Mouse (Mus musculus) hindbrain, embryonic 13.5 days (tissue): Measurements from ENCODE around the gene Itgbl1. TPM values are rescaled to one million over a fixed set of nuclear protein-coding genes. Genes with fewer than 3 reads are reported as not detected.

Experiments
- ATAC-seq: fragments of 200-750 bp; cut with Nextera tagmentation; 2 replicates; pipeline ENCODE4 v1.8.0; 2017; ENCODE audit warnings: moderate TSS enrichment; ENCODE audit not compliant: low FRiP score
- H3K27ac ChIP-seq: fragments of 300-500 bp; sonication (generic); 2 replicates; pipeline ENCODE4 v1.5.1; 2015; ENCODE audit warnings: inconsistent platforms, mild to moderate bottlenecking, moderate library complexity
- H3K27me3 ChIP-seq: fragments of 300-500 bp; sonication (generic); 2 replicates; pipeline ENCODE4 v1.6.1; 2015; ENCODE audit warnings: mild to moderate bottlenecking, inconsistent platforms
- H3K36me3 ChIP-seq: fragments of 300-500 bp; sonication (generic); 2 replicates; pipeline ENCODE4 v1.6.1; 2015; ENCODE audit warnings: mild to moderate bottlenecking, inconsistent platforms
- H3K4me1 ChIP-seq: fragments of 300-500 bp; sonication (generic); replicated peaks from 2 replicates; pipeline ENCODE4 v1.6.1; 2015; ENCODE audit warnings: inconsistent platforms
- H3K4me2 ChIP-seq: fragments of 300-500 bp; sonication (generic); 2 replicates; pipeline ENCODE4 v1.6.1; 2015; ENCODE audit warnings: inconsistent platforms, mild to moderate bottlenecking, moderate library complexity
- H3K4me3 ChIP-seq: fragments of 300-500 bp; sonication (generic); 2 replicates; pipeline ENCODE4 v1.5.1; 2015; ENCODE audit warnings: mild to moderate bottlenecking, inconsistent platforms
- H3K9ac ChIP-seq: fragments of 300-500 bp; sonication (generic); 2 replicates; pipeline ENCODE4 v1.6.1; 2015; ENCODE audit warnings: mild to moderate bottlenecking, inconsistent platforms
- H3K9me3 ChIP-seq: fragments of 300-500 bp; sonication (generic); 2 replicates; pipeline ENCODE4 v1.6.1; 2016; ENCODE audit warnings: inconsistent platforms
- whole genome bisulfite sequencing: fragments of 180-500 bp; shearing (Covaris S2); methylation state at CpG from one replicate; pipeline ENCODE4 v1.1.7; 2015; 5-methylcytosine and 5-hydroxymethylcytosine counted together
- polyA plus RNA-seq: library from polyadenylated mRNA; unstranded; fragments of >200 nt; fragmentation: Nextera tagmentation; extraction: Ambion mirVana; gene quantifications from 2 replicates; pipeline ENCODE4 v1.2.1, GENCODE M21; 2015

Gene Itgbl1
- polyA plus RNA-seq, 1 experiment from 2014 or later = 2.1 TPM

DNA sequence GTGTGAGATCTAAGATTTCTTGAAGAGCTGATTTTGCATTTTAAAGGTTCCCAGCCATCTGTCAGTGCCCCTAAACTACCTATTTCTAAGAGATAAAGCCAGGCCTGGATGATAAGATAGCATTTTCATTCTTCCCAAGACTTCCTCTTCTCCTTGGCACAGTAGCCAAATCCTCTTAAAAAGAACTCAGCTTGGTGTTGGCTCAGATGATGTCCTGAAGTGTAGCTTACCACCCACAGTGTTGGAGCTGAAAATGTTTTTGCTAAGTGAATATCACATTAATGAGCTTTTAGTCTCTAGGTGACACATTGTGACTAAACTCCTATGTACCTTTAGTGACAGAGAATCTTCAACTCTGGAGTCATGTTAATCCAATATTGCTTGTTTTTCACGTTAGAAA lies 99.8 kb downstream of the Itgbl1 start:
- ATAC-seq = no peak
- Histone ChIP-seq H3K9ac (no peak overlapping the region), H3K27ac (no peak overlapping the region), H3K9me3 (no peaks in the 10 kb centered on the region), H3K4me3 (no peak overlapping the region), H3K27me3 (no peaks in the 10 kb centered on the region), H3K4me2 (no peak overlapping the region), H3K4me1 (no peaks in the 10 kb centered on the region), H3K36me3 (no peaks in the 10 kb centered on the region)
- 63% methylated on average over 1 of the region's 1 CpGs for WGBS

DNA sequence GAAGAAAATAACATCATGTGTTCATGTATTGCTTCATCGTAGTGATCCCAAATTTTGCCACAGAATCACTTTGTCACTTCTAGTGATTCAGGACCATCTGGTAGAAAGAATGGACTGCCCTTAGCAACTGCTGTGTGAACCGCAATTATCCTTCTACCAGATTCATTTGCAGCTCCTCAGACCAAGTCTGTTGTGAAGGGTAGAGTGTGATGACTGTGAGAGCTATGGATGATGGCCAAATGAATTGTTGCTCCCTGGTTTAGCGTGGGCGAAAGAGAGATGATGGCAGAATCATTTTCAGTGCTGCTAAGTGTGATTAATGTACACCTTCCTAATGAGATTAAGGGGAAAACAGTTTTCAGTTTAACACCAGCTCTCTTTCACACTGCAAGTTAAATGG lies 100.3 kb downstream of the Itgbl1 start:
- no peak overlapping the region for H3K4me2 ChIP-seq
- H3K4me3 ChIP-seq = no peak overlapping the region
- H3K27me3 ChIP-seq = no peaks in the 10 kb centered on the region
- H3K9me3 ChIP-seq = no peaks in the 10 kb centered on the region
- no peak overlapping the region for H3K27ac ChIP-seq
- no peak for ATAC-seq
- no peak overlapping the region for H3K9ac ChIP-seq
- H3K36me3 ChIP-seq = no peaks in the 10 kb centered on the region
- 79% methylated on average over 4 of the region's 4 CpGs for WGBS
- H3K4me1 ChIP-seq = no peaks in the 10 kb centered on the region

DNA sequence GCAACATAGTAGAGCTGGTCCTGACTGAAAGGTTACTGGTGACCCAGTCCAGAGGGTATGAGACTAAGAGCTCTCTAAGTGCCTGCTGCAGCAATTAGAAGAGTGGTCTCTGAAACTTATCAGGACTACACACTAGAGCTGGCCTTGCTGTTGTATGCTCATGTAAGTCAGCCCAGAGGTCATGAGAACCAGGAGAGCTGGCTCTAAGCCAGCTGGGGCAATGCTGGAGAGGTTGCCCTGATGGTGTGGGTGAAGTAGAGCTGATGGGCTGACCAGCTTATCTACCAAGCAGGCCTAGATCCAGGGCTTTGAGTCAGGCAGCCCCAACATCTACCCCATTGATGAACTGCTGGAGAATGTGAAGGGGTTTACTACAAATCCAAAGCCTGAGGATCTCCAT lies 142.0 kb downstream of the Itgbl1 start:
- Histone ChIP-seq H3K4me1 (no peaks in the 10 kb centered on the region), H3K9me3 (no peaks in the 10 kb centered on the region), H3K27ac (no peak overlapping the region), H3K4me3 (no peak overlapping the region), H3K9ac (no peak overlapping the region), H3K27me3 (no peaks in the 10 kb centered on the region), H3K4me2 (no peak overlapping the region), H3K36me3 (no peaks in the 10 kb centered on the region)
- ATAC-seq = no peak

- Histone ChIP-seq H3K27ac (no peak overlapping the region), H3K4me3 (no peak overlapping the region), H3K4me1 (no peaks in the 10 kb centered on the region), H3K36me3 (no peaks in the 10 kb centered on the region), H3K27me3 (no peaks in the 10 kb centered on the region), H3K4me2 (no peak overlapping the region), H3K9me3 (no peaks in the 10 kb centered on the region), H3K9ac (no peak overlapping the region)
- ATAC-seq = no peak
- 85% methylated on average over 5 of the region's 5 CpGs for WGBS
Measured at GRCm38 (mm10) chr14:123837662-123838061, 177.9 kb downstream of the Itgbl1 start.

DNA sequence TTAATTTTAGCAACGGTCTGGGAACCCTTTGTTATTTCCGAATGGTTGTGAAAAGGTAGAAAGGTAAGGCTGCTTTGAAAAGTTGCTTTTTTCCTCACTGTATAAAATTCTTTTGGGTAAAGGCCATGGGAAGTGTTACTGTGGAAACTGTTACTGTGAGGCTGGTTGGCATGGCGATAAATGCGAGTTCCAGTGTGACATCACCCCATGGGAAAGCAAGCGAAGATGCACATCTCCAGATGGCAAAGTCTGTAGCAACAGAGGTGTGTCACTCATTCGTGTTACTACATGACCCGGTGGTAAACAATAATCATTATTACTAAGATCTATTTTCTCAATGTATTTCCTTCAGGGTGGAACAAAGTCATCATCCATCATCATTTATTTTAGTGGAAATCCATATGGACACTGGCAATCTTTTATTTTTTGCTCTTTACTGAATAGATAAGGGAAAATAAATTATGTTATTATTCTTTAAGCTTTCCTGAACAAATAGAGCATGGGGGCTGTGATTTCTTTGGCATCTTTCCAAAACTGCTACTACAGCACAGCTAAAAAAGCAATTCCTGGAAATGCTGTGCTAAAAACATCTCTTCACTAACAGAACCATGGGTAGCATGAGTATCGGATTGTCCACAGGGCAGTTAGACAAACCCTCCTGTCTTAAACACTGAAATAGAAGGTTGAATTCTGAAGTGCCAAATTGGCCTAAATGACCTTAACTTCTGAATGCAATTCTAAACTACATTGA lies 184.1 kb downstream of the Itgbl1 start:
- Histone ChIP-seq H3K36me3 (no peaks in the 10 kb centered on the region), H3K4me1 (no peaks in the 10 kb centered on the region), H3K4me3 (no peak overlapping the region), H3K9ac (no peak overlapping the region), H3K27ac (no peak overlapping the region), H3K27me3 (no peaks in the 10 kb centered on the region), H3K9me3 (no peaks in the 10 kb centered on the region), H3K4me2 (no peak overlapping the region)
- WGBS = 47% methylated on average over 8 of the region's 8 CpGs
- ATAC-seq = peak; percentile 88

GRCm38 (mm10) chr14:123864531-123864930 lies 204.8 kb downstream of the Itgbl1 start:
- no peak for ATAC-seq
- Histone ChIP-seq H3K36me3 (no peaks in the 10 kb centered on the region), H3K4me1 (peaks cover 2% of the 10 kb centered on the region; the same call in 1 of the 2 replicates), H3K9ac (no peak overlapping the region), H3K4me3 (no peak overlapping the region), H3K27ac (no peak overlapping the region), H3K27me3 (no peaks in the 10 kb centered on the region), H3K9me3 (no peaks in the 10 kb centered on the region), H3K4me2 (no peak overlapping the region)
- 78% methylated on average over 1 of the region's 1 CpGs for WGBS

DNA sequence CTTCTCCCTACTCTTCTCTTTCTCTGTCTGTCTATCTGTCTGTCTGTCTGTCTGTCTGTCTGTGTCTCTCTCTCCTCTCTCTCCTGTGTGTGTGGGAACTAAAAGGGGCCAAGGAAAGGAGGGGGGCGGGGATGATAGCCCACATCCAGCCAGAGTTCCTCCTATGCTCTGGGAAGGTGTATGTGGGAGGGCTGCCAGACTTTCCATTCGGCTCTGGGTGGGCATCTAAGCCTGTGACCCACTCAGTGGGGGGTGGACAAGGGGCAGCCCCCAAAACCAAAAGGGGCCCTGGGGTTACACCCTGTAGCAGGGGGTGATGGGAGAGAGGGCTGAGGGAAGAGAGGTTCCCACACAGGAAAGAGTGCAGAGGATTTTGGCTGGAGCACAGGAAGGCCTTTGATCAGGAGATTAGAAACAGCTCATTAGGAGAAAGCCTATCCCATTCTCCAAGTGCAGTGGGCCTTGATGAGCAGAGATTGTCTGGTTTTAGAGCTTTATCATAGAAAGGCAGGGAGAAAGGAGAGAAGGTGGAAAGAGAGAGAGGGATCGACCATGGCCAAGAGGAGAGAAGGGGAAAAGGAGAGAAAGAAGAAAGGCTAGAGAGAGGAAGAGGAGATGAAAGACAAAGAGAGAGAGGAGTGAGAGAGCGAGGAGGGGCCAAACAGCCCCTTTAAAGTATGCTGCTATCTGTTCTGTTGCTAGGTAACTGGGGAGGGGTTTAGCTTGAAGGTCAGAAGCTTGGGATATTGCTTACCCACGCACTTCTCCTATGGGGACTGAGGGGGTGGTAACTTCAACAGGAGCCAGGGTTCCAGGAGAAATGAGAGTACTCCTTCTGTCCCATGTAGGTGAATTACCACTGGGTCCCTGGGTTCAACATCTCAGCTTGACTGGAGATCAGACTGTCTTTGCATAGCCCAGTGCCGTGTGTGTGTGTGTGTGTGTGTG lies 206.3 kb downstream of the Itgbl1 start:
- peaks cover 2% of the 10 kb centered on the region; the same call in 1 of the 2 replicates for H3K4me1 ChIP-seq
- H3K36me3 ChIP-seq = no peaks in the 10 kb centered on the region
- H3K4me3 ChIP-seq = no peak overlapping the region
- no peak overlapping the region for H3K4me2 ChIP-seq
- no peaks in the 10 kb centered on the region for H3K27me3 ChIP-seq
- H3K9ac ChIP-seq = no peak overlapping the region
- 33% methylated on average over 6 of the region's 6 CpGs for WGBS
- no peak for ATAC-seq
- no peak overlapping the region for H3K27ac ChIP-seq
- no peaks in the 10 kb centered on the region for H3K9me3 ChIP-seq

GRCm38 (mm10) chr14:123927903-123928302 lies 268.1 kb downstream of the Itgbl1 start:
- 92% methylated on average over 1 of the region's 1 CpGs for WGBS
- H3K27me3 ChIP-seq = no peaks in the 10 kb centered on the region
- ATAC-seq = no peak

GRCm38 (mm10) chr14:123966531-123966930 lies 306.8 kb downstream of the Itgbl1 start:
- no peak overlapping the region for H3K27ac ChIP-seq
- no peaks in the 10 kb centered on the region for H3K27me3 ChIP-seq
- no peaks in the 10 kb centered on the region for H3K4me1 ChIP-seq
- no peaks in the 10 kb centered on the region for H3K9me3 ChIP-seq
- H3K4me3 ChIP-seq = no peak overlapping the region
- 57% methylated on average over 2 of the region's 2 CpGs for WGBS
- H3K36me3 ChIP-seq = no peaks in the 10 kb centered on the region
- no peak for ATAC-seq
- H3K9ac ChIP-seq = no peak overlapping the region
- H3K4me2 ChIP-seq = no peak overlapping the region

More at GRCm38 (mm10) chr14:123927903-123928302, 268.1 kb downstream of the Itgbl1 start:
- H3K4me2 ChIP-seq = no peak overlapping the region
- H3K4me1 ChIP-seq = no peaks in the 10 kb centered on the region
- H3K4me3 ChIP-seq = no peak overlapping the region
- H3K9ac ChIP-seq = no peak overlapping the region
- H3K27ac ChIP-seq = no peak overlapping the region
- no peaks in the 10 kb centered on the region for H3K9me3 ChIP-seq
- H3K36me3 ChIP-seq = no peaks in the 10 kb centered on the region

- Histone ChIP-seq H3K9ac (no peak overlapping the region), H3K4me2 (no peak overlapping the region), H3K9me3 (no peaks in the 10 kb centered on the region), H3K4me3 (no peak overlapping the region), H3K27ac (no peak overlapping the region), H3K4me1 (no peaks in the 10 kb centered on the region), H3K36me3 (no peaks in the 10 kb centered on the region), H3K27me3 (no peaks in the 10 kb centered on the region)
- 91% methylated on average over 6 of the region's 6 CpGs for WGBS
- ATAC-seq = no peak
Measured at GRCm38 (mm10) chr14:123967996-123968395, 308.2 kb downstream of the Itgbl1 start.

DNA sequence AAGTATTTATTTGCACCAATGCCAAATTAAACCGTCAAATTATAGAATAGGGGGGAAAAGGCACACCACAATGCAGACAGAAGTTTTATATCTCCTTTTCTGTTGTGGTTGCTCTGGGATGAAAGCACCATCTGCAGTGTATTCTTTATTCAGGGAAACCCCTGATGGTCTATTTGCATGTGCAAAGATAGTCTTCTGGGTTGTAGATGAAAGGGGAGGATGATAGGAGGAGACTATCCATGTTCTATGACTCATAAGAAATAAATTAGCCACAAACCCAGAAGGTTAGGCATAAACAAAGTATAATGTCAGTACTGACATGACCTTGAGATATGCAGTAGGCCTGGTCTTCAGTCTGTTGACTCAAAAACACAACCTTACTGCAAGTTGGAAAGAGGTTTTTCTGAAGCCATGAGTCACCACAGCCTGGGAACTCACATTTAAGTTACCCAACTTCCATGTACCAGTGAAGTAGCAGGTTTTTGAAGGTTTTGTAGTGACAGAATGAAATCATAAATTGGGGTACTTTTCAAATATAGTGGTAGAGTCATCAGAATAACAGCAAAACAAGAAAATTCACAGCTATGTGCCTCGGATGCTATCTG lies 330.9 kb downstream of the Itgbl1 start:
- H3K9ac ChIP-seq = no peak overlapping the region
- H3K4me3 ChIP-seq = no peak overlapping the region
- no peaks in the 10 kb centered on the region for H3K4me1 ChIP-seq
- WGBS = 82% methylated on average over 2 of the region's 2 CpGs
- no peaks in the 10 kb centered on the region for H3K36me3 ChIP-seq
- no peak overlapping the region for H3K27ac ChIP-seq
- no peaks in the 10 kb centered on the region for H3K27me3 ChIP-seq
- no peak for ATAC-seq
- H3K4me2 ChIP-seq = no peak overlapping the region
- H3K9me3 ChIP-seq = no peaks in the 10 kb centered on the region
